Mouse (Mus musculus) heart, embryonic 12.5 days (tissue): ENCODE results near the gene Cpm. TPM values are rescaled to one million over a fixed set of nuclear protein-coding genes. Genes with fewer than 3 reads are reported as not detected.

ENCODE experiments used
- ATAC-seq: fragments of 200-750 bp; cut with Nextera tagmentation; 2 replicates; pipeline ENCODE4 v1.8.0; 2017; ENCODE audit warnings: moderate TSS enrichment, moderate library complexity; ENCODE audit not compliant: insufficient number of reproducible peaks, low FRiP score
- H3K27ac ChIP-seq: fragments of 300-500 bp; sonication (generic); 2 replicates; pipeline ENCODE4 v1.5.1; 2016; ENCODE audit warnings: mild to moderate bottlenecking, moderate library complexity; ENCODE audit not compliant: poor library complexity, severe bottlenecking
- H3K27me3 ChIP-seq: fragments of 300-500 bp; sonication (generic); replicated peaks from 2 replicates; pipeline ENCODE4 v1.6.1; 2016; ENCODE audit warnings: mild to moderate bottlenecking, moderate library complexity
- H3K36me3 ChIP-seq: fragments of 300-500 bp; sonication (generic); 2 replicates; pipeline ENCODE4 v1.6.1; 2016; ENCODE audit warnings: mild to moderate bottlenecking, moderate library complexity
- H3K4me1 ChIP-seq: fragments of 300-500 bp; sonication (generic); replicated peaks from 2 replicates; pipeline ENCODE4 v1.6.1; 2016; ENCODE audit warnings: mild to moderate bottlenecking
- H3K4me2 ChIP-seq: fragments of 300-500 bp; sonication (generic); 2 replicates; pipeline ENCODE4 v1.6.1; 2016; ENCODE audit warnings: mild to moderate bottlenecking, moderate library complexity
- H3K4me3 ChIP-seq: fragments of 300-500 bp; sonication (generic); 2 replicates; pipeline ENCODE4 v1.5.1; 2016; ENCODE audit warnings: mild to moderate bottlenecking
- H3K9ac ChIP-seq: fragments of 300-500 bp; sonication (generic); 2 replicates; pipeline ENCODE4 v1.6.1; 2016; ENCODE audit warnings: mild to moderate bottlenecking, moderate library complexity
- H3K9me3 ChIP-seq: fragments of 300-500 bp; sonication (generic); replicated peaks from 2 replicates; pipeline ENCODE4 v1.6.1; 2016; ENCODE audit warnings: mild to moderate bottlenecking, moderate library complexity
- WGBS: fragments of 180-500 bp; shearing (Covaris S2); methylation state at CpG from one replicate; pipeline ENCODE4 v1.1.7; 2016; 5-methylcytosine and 5-hydroxymethylcytosine counted together
- polyA plus RNA-seq: library from polyadenylated mRNA; unstranded; fragments of >200 nt; fragmentation: Nextera tagmentation; extraction: Ambion mirVana; gene quantifications from 2 replicates; pipeline ENCODE4 v1.2.1, GENCODE M21; 2016

Gene Cpm
- polyA plus RNA-seq, 1 experiment from 2014 or later = 2.5 TPM

GRCm38 (mm10) chr10:117633564-117634208 lies 4.4 kb downstream of the Cpm start:
- H3K36me3 ChIP-seq = no peaks in the 10 kb centered on the region
- H3K27me3 ChIP-seq = peaks cover 31% of the 10 kb centered on the region
- H3K9ac ChIP-seq = no peak overlapping the region
- no peaks in the 10 kb centered on the region for H3K9me3 ChIP-seq
- 84% methylated on average over 5 of the region's 5 CpGs for WGBS
- no peak overlapping the region for H3K27ac ChIP-seq
- ATAC-seq = no peak
- H3K4me2 ChIP-seq = no peak overlapping the region
- peaks cover 3% of the 10 kb centered on the region; the same call in 1 of the 2 replicates for H3K4me1 ChIP-seq
- no peak overlapping the region for H3K4me3 ChIP-seq

GRCm38 (mm10) chr10:117634323-117635030 lies 5.2 kb downstream of the Cpm start:
- Histone ChIP-seq H3K4me3 (no peak overlapping the region), H3K4me2 (no peak overlapping the region), H3K4me1 (0 out of 2 replicates have a peak, but pooled peaks cover 3% of the 10 kb centered on the region), H3K9ac (no peak overlapping the region), H3K36me3 (no peaks in the 10 kb centered on the region), H3K27me3 (peaks cover 24% of the 10 kb centered on the region), H3K27ac (no peak overlapping the region), H3K9me3 (no peaks in the 10 kb centered on the region)
- ATAC-seq = no peak
- WGBS = 83% methylated on average over 10 of the region's 10 CpGs

DNA sequence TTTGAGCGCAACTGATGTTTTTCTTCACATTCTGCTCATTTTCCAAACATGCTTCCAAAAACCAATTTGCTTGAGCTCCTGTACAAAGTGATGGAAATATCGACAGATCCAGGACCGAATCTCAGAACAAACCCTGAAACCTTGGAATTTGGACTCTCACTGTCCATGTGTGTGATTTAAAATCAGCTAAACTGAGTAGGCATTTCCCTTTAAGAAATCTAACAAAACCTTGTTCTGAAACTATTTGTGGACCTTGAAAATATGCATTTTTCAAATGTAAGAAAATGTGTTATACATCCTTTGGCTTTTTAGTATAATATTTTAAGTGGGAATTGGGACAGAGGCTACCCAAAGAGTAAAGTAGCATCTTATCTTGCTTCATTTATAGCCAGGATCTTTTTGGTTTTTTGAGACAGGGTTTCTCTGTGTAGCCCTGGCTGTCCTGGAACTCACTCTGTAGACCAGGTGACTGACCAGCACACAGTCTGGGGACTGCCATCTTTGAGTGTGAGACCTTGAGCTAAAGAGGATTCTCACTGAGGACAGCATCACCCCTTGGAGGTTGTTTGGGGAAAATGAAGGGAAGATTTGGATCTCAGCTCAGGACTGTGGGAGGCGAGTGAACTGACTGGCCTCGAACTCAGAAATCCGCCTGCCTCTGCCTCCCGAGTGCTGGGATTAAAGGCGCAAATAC lies 5.9 kb downstream of the Cpm start:
- Histone ChIP-seq H3K9me3 (no peaks in the 10 kb centered on the region), H3K9ac (no peak overlapping the region), H3K4me3 (no peak overlapping the region), H3K27ac (no peak overlapping the region), H3K36me3 (no peaks in the 10 kb centered on the region), H3K4me1 (peaks cover 2% of the 10 kb centered on the region; the same call in 1 of the 2 replicates), H3K4me2 (no peak overlapping the region), H3K27me3 (peaks cover 17% of the 10 kb centered on the region)
- ATAC-seq = no peak
- WGBS = 87% methylated on average over 8 of the region's 8 CpGs

GRCm38 (mm10) chr10:117635823-117636589 lies 6.7 kb downstream of the Cpm start:
- no peak overlapping the region for H3K4me2 ChIP-seq
- no peak overlapping the region for H3K9ac ChIP-seq
- H3K27me3 ChIP-seq = peaks cover 9% of the 10 kb centered on the region
- no peak for ATAC-seq
- no peak overlapping the region for H3K4me3 ChIP-seq
- H3K9me3 ChIP-seq = no peaks in the 10 kb centered on the region
- no peaks in the 10 kb centered on the region for H3K36me3 ChIP-seq
- WGBS = 80% methylated on average over 3 of the region's 3 CpGs
- H3K4me1 ChIP-seq = peaks cover 4% of the 10 kb centered on the region; the same call in 1 of the 2 replicates
- H3K27ac ChIP-seq = no peak overlapping the region

DNA sequence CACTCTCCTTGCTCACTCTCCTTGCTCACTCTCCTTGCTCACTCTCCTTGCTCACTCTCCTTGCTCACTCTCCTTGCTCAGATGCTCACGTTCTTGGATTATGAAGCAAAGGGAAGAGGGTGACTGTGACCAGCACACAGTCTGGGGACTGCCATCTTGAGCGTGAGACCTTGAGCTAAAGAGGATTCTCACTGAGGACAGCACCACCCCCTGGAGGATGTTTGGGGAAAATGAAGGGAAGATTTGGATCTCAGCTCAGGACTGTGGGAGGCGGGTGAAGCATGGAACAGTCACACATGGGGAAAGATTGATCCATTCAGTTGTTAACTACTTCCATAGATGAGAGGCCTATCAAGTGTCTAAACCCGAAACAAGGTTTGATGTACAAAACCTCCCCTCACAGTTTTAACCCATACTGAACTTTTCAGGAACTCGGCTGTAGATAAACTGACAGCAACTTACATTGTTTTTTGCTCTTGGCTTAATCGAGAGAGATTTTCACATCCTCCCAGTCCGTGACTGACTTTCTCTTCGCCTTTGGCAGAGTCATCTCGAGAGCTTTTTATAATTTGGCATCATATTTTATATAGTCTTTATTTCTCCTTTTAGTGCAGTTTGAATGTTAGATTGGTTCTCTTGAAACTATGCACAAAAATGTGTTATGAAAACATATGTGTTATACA lies 7.9 kb downstream of the Cpm start:
- no peak overlapping the region for H3K27ac ChIP-seq
- no peaks in the 10 kb centered on the region for H3K27me3 ChIP-seq
- no peak for ATAC-seq
- no peak overlapping the region for H3K4me3 ChIP-seq
- no peaks in the 10 kb centered on the region for H3K9me3 ChIP-seq
- H3K36me3 ChIP-seq = no peaks in the 10 kb centered on the region
- no peak overlapping the region for H3K4me2 ChIP-seq
- 61% methylated on average over 9 of the region's 9 CpGs for WGBS
- H3K4me1 ChIP-seq = peaks cover 4% of the 10 kb centered on the region; the same call in 1 of the 2 replicates
- no peak overlapping the region for H3K9ac ChIP-seq

DNA sequence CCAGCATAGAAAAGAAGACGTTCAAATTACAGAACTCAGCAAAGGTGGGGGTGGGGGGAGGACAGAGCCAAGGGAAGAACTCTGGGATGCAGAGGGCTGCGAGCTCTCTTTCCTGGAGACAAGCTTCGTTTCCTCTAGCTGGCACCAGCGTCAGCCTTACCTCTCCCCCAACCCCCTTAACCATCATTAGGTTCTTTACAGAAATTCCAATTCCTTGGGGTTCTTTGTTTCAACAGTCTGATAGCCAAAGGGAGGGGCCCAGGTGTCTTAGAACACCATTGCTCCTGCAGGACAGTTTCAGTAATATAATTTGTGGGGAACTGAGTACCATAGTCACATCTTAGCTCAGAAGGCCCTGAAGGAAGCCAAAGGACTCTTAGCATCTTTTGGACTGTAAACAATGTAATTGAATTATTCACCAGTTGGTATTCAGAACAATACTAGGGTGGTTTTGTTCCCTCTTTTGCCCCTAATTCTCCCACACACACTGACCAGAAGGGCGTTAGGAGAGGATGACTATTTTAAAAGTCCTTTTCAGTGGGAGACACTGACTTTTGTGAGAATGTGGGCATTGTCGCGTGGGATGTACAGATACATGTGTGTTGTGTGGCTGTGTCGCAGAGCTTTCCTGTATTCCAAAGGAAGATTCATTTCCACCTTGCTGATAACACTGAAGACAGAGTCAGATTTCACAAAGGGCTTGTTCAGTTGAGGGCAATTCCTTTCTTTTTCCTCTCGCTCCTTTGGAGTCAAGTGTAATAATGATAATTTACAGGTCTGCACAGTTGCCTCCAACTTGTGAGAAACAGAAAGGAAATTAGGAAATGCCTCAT lies 8.7 kb downstream of the Cpm start:
- Histone ChIP-seq H3K27ac (no peak overlapping the region), H3K4me1 (peaks cover 4% of the 10 kb centered on the region; the same call in 1 of the 2 replicates), H3K36me3 (no peaks in the 10 kb centered on the region), H3K27me3 (no peaks in the 10 kb centered on the region), H3K4me2 (no peak overlapping the region), H3K9me3 (no peaks in the 10 kb centered on the region), H3K9ac (no peak overlapping the region), H3K4me3 (no peak overlapping the region)
- no peak for ATAC-seq
- WGBS = 64% methylated on average over 9 of the region's 9 CpGs

DNA sequence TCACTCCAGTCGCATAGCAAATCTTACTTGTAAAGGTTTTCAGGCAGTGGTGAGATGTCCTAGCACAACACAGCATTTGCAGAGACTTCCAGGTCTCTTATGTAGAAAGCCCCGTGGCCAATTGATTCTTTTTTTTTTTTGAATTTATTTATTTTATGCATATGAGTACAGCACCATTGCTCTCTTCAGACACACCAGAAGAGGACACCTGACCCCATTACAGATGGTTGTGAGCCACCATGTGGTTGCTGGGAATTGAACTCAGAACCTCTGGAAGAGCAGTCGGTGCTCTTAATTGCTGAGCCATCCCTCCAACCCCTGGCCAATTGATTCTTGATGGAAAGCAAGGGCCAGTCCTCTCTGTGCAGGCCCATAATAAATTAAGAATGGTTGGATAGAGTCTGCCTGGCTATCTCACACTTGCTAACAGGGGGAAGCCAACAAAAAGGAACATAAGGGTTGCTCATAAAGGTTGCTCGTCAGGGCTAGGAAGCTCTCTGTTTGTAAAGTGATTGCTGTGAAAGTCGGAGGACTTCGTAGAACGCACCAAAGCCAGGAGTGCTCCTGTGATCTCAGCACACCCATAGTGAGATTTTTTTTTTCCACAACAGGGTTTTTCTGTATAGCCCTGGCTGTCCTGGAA lies 9.4 kb downstream of the Cpm start:
- Histone ChIP-seq H3K4me3 (no peak overlapping the region), H3K27me3 (no peaks in the 10 kb centered on the region), H3K4me2 (no peak overlapping the region), H3K4me1 (peaks cover 4% of the 10 kb centered on the region; the same call in 1 of the 2 replicates), H3K9ac (no peak overlapping the region), H3K9me3 (no peaks in the 10 kb centered on the region), H3K36me3 (no peaks in the 10 kb centered on the region), H3K27ac (no peak overlapping the region)
- no peak for ATAC-seq
- 85% methylated on average over 7 of the region's 7 CpGs for WGBS

- H3K9me3 ChIP-seq = no peaks in the 10 kb centered on the region
- peaks cover 4% of the 10 kb centered on the region; the same call in 1 of the 2 replicates for H3K4me1 ChIP-seq
- no peak for ATAC-seq
- H3K4me2 ChIP-seq = no peak overlapping the region
- H3K4me3 ChIP-seq = no peak overlapping the region
- no peaks in the 10 kb centered on the region for H3K27me3 ChIP-seq
- WGBS = 90% methylated on average over 8 of the region's 8 CpGs
- H3K36me3 ChIP-seq = no peaks in the 10 kb centered on the region
- H3K9ac ChIP-seq = no peak overlapping the region
- no peak overlapping the region for H3K27ac ChIP-seq
Observed at GRCm38 (mm10) chr10:117639221-117639599, 9.9 kb downstream of the Cpm start.

DNA sequence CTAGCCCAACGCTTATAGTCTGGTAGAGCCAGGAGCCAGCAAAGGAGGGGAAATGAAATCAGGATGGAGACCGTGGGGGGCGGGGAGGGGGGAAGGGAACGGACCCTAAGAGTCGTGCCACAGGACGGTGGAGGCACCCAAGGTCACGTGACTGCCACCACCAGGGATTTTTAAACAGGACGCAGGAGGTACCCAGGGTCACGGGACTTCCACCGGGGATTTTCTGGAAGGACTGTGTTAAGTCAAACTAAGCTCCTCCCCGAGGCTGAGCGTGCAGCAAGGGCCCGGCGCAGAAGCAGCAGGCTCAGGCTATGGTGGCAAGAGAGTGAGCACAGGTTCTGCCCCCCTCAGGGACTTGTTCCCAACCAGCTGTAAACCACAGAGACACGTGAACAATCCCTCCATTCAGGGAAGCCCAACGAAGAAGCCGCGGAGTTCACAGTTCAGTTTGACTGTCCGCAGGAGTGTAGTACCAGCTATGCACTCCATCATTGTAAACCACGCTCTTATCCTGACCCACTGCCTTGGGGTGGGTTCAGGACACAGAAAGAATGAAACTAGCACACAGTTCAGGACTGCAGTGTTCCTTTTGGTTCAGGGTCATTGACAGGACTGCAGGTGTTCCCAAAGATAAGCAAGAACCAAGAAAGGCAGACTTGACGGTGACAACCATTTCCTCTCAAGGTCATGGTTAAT lies 10.7 kb downstream of the Cpm start:
- no peaks in the 10 kb centered on the region for H3K36me3 ChIP-seq
- 42% methylated on average over 21 of the region's 21 CpGs for WGBS
- no peak for ATAC-seq
- peaks cover 4% of the 10 kb centered on the region; the same call in 1 of the 2 replicates for H3K4me1 ChIP-seq
- H3K9me3 ChIP-seq = no peaks in the 10 kb centered on the region
- no peaks in the 10 kb centered on the region for H3K27me3 ChIP-seq
- H3K9ac ChIP-seq = no peak overlapping the region
- no peak overlapping the region for H3K4me3 ChIP-seq
- peak overlapping the region; percentile 30 for H3K4me2 ChIP-seq
- no peak overlapping the region for H3K27ac ChIP-seq
